Mouse (Mus musculus) T-cell, adult 2 months (primary cell): ENCODE results near the gene Rora.
A peak's percentile ranks its signal among the peaks of the same experiment; 100 is the strongest.

Experiments used
- DNase-seq: peaks from one replicate; pipeline ENCODE4 v3.0.0; 2022; ENCODE audit warnings: low spot score

Rora gene

DNA sequence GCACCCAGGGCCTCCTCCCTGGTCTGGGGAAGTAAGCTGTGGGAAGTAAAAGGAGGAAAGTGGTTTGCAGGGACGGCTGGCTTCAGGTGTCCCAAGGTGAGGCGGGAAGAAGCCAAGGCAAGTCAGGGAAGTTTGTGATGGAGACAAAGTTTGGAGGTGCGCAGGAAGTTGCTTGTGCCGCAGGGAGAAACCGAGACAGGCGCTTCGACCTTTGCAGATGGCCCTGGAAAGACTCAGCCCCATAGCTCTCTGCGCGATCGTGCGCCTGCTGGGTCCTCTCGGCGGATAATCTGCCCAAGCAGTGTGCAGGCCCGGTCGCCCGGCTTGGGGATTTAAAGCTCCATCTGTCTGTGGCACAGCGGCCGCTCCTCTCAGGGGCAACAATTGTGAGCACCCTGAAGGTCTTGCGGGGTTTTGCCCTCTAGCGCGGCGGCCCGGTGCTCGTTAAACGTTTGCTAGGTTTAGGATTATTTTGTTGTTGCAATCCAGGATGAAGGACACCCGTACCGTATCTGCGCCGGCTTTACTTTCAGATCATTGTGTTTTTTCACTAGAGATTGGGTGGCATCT is 637.4 kb downstream of the Rora start:
- peak; percentile 31 for DNase-seq

DNA sequence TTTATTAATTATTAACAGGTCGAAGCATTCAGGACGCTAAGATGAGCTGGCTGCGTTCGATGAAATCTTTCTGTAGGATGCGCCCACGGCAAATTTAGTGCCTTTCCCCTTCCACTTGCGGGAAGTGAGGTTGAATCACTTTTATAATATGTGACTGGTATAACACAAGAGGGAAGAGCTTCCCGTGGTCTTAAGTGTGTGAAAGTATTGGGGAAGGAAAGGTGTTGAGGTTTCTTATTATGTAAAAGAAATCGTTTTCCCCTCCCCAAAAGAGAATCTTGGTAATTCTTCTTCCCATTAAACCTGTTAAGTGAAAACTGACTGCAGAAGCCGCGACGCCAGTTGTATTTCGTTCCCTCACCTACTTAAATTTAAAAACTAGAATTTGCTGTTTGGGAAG is 637.9 kb downstream of the Rora start:
- no peak for DNase-seq

DNA sequence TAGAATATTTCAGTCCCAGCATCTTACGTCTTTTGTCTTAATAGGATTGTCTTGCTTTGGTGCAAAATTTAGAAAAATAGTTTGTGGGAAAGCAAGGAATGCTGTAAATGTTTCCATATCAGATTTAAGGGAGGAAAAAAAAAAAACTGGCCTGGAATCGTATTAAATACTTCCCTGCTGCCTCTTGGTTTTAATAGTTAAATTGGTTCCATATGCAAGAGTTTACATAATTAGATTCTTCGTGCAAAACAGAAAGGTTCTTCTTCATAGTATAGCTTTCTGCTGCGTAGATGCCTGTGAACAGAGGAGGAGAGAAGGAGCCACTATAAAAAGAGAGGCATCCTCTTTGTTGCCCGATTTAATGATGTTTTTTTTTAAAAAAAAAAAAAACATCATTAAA is 638.8 kb downstream of the Rora start:
- DNase-seq, result no peak

DNA sequence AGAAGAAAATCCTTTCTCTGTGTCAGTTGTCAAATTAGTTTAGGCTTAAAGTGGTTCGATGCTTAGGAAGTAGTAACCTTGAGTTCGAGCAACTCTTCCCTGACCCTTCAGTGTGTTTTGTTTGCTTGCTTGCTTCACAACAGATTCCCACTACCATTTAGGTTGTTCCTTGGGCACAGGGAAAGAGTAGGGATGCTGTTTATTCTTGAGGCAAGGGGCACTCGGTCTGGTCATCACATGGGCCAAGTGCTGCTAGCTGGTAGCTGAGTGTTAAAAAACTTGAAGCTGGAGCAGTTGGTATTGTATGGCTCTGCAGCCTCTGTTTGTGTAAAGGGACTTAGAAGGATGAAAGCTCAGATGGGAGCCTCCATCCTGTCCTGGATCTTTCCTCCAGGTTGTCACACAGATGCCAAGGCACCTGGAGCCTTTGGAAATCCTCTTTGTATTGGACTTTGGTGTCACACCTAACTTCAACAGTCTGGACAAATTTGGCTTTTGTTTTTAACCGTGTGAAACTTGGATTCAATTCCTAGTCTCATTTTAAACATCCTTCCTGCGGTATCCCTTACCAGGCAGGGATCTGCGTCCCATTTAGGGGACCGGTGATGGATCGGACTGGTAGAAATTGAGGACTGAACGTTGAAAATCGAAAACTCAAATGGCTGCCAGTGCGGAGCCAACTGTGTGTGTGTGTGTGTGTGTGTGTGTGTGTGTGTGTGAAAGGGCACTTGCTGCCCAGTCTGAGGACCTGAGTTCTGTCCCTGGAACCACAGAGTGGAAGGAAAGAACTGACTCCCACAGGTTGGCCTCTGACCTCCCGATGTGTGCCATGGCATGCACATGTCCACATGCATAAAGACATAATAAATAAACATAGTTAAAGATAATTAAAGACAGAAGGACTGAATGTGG is 639.4 kb downstream of the Rora start:
- no peak for DNase-seq

DNA sequence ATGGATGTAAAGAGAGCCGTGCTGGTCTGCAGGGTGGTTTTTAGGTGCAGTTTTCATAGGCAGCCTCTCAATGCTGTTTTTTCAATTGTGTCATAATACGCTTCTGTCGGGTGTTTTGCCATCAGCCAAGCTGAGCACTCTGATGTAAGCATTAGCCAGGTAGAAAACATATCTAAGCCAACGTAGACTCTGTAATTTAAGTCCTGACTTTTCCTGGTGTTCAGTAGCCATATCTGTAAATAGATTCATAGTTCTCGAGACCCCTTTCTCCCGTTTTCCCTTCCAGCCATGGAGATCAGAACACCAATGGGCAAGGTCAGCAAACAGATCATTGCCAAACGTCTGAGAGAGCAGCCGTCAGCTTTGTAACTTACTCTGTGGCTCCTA is 640.1 kb downstream of the Rora start:
- DNase-seq, result no peak

DNA sequence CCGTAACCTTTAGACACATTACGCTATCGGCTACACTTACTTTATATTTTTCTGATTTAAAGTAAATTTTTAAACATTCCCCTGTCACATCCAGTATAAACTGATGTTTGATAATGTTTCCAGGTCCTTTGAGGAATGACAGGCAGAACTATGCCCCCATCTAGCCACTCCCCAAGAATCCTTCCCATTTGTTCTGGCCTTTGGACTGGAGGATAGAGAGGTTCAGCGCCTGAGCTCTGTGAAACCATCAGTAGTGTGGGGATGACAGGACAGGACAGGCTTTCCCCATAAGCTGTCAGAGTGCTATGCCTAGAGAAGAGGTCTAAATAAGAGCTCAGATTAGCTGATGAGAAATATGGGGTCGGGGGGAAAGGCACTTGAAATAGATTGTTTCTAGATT is 640.8 kb downstream of the Rora start:
- no peak for DNase-seq

DNA sequence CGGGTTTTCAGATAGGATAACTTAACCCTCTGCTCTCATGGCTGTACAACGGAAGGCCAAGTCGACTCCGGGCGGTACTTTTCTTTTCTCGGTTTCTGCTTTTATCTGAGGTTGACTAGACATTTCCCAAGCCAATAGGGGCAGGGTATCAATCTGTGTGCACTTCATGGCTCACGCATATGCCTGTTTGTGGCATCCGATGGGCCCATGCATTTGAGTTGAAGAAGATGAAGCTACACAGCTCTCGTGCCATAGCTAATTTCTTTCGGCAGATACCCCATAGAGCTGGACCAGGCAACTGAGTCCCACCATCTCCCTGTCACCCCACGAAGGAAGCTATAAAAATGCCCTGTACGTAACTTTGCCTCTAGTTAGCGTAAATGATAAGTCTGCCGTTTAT is 641.3 kb downstream of the Rora start:
- DNase-seq, result no peak

DNA sequence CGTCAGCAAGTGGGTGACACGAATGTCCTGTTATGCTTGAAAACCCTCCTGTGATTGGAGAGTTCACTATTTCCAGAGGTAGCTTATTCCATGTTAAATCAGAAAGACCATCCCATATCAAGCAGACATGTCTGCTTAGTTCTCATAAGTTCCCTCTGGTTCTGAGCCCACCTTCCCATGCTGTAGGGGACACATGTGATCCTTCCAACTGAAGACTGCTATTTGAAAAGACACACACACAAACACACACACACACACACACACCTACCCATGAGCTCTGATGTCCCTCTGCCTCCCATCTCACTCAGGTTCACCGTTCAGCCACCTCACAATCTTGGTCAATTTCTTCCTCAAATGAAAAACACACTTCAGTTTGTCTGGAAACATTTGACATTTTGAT is 642.2 kb downstream of the Rora start:
- no peak for DNase-seq

DNA sequence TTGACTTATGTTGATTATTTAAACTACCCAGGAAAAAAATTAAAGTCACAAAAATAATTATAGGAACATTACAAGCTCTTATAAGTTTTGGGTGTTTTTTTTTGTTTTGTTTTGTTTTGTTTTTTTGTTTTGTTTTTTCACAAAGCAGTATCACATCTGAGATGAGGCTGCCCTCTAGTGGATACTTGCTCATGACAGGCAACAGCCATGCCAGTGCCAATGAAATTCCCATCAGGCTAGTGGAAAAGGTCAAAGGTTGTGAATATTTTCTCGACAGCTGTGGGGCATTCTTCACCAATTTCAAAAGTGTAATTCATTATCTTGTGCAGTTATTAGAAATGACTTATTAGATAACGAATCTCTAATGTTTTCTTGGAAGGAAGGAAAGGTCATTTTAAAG is 642.8 kb downstream of the Rora start:
- peak; percentile 44 for DNase-seq

DNA sequence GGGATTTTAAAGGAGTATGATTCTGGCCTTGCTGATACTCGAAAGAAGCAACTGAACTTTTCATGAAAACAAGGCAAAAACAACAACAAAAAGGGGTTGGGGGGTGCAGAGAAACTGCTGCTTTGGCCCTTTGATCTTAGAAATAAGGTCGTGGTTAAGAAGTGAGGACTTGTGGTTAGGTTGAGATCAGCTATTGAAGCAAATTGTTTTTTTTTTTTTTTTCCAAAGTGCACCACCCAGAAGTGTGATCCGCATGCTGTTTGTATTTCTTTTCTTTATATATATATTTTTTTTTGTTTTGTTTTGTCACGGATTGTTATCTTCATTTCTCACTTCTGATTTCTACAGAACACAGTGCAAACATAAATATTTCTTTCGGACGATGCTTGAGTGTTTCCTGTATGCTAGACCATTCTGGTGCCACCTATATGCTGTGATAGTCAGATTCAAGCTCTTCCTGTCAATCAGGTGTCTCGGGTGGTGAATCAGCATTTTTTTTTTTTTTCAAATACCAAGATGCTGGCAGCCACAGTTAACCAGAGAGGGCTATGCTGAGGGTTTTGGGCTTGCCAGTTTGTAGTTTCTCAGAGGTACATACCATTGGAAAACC is 644.3 kb downstream of the Rora start:
- DNase-seq, result peak; percentile 42

DNA sequence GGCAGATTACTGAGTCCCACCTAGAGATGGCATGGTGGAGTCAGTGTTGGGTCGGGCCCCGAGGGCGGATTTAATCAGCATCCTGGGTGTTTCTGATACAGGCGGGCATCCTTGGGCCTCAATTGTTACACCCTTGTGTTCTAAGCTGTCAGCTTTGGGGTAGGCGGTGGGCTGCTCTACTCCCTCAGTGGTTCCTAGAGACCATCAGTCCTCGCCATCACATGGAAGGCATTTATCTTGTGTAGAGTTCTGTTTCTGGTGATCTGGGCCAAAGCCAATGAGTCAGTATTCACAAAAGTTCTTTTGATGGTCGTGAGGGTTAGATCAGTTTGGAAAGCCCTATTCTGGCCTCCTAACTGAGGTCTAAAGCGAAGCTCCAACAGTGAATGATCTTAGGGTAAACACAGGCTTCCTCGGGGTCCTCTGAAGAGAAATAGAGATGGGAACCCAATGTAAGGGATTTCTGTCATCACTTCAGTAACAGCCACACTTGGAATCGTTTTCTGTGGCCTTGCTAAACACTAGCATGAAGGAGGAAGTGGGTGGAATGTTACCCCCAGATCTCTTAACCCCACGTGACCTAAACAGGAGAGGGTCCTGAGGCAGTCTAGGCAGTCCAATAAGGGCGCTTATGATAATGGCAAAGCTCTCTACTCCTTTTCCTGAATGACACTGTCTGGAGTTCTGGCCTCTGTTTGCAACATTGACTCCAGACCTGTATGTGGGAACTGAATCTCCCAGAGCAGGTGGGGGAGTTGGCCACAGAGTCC is 645.2 kb downstream of the Rora start:
- no peak for DNase-seq

DNA sequence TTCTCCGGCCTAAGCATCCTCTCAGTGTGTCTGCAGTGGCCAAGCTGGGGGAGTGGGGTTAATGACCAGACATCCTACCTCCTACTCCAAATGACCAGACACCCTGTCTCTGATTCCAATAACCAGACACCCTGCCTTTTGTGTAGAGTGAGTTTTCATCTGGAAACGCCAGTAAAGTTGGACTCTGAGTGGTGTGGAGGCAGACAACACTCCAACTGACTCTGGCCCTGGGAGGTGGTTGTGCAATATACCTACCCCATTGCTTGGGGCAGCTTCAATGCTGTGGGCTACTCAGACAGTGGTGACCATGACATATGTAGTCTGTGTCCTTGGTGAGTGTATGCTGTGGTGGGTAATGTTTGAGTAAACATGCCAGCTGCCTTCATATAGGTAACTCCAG is 645.9 kb downstream of the Rora start:
- no peak for DNase-seq

DNA sequence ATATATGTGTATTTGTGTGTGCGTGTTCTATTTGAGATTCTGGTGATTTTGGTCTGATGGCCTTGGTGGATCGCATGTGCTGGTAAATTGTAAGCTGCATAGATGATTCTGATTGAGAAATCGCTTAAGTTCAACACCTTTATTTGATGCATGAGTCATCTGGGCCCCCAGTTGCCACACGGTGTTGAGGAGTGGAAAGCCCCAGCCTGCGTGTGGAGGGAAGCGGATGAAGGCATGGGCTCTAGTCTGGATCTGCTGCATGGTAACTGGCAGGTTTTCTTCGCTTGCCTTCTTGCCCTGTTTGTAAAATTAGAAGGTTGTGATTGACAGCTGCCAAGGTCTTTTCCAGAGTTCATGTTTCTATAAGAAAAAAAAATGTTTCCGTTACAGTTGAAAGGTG is 646.7 kb downstream of the Rora start:
- peak; percentile 37 for DNase-seq

DNA sequence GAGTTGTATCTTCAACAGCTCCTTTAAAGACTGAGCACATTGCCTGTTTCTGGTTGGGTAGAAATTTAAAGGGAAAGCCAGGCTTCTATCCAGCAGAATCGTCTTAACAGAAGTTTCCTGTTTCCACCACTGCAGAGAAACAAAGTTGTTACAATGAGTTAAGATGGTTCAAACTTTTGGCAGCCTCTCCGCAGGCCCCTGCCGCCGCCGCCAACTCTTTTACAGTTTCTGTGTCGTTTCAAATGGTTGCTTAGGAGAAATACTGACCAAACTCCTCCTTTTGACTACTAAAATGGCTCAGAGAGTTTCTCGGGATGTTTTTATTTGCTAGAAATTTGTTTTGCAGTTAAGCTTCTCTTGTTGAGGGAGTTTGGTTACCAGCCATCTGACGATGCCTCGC is 647.9 kb downstream of the Rora start:
- DNase-seq, result no peak

DNA sequence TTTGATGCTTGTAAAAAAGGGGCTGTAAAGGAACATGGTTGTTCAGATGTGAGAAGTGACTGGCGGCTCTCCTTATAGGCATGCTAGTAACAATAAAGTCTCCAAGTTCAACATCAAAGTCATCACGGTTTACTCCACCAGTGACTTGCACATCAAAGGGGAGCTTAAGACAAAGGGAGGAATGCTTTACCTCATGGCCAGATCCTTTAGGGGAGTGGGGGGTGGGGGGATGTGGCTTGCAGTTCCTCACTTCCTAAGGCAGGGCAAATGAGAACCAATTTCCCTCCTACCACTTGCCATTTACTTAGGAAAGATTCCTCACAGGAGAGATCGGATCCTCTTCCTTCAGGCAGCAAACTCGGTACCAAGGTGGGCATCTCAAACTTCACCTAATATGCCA is 648.4 kb downstream of the Rora start:
- no peak for DNase-seq

DNA sequence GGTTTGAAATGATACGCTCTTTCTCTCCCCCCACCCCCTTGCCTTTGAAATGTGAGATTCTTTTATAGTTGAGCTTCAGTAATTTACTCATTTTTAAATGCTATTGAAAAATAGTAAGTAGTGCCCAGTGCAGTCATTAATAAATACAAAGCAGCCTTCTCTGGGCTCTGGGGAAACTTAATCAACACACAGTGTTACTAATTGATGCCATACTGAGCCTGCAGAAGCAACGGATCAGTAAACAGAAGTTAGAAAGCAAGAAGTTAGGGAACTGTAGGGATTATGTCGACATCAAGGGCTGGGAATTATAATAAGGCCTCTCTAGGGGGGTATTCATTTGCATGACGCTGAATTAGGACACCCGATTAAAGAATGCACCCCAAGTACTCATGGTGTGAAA is 649.3 kb downstream of the Rora start:
- no peak for DNase-seq

DNA sequence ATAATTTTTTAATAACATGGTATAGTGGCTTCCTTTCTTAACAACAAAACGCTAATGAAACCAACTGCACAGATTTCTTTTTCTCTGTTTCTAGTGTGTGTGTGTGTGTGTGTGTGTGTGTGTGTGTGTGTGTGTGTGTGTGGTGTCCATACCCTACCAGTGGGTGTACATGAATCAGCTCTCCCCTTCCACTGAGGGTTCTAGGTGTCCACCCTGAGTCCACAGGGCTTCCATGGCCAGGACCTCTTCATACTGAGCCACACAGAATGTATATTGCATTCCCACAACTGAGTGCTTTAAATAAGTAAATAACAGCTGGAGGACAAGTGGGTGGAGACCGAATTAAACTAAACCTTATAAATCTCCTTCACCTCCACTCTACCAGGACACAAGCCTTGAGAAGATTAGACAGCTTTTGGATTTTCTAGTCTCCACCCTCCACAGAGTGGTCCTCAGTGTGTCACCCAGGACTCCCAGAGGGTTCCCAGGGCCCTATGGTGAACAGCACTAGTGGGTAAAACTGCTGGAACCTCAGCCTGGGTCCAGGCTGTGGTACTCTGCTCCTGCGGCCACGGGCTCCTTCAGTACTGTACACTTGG is 649.9 kb downstream of the Rora start:
- DNase-seq, result no peak

DNA sequence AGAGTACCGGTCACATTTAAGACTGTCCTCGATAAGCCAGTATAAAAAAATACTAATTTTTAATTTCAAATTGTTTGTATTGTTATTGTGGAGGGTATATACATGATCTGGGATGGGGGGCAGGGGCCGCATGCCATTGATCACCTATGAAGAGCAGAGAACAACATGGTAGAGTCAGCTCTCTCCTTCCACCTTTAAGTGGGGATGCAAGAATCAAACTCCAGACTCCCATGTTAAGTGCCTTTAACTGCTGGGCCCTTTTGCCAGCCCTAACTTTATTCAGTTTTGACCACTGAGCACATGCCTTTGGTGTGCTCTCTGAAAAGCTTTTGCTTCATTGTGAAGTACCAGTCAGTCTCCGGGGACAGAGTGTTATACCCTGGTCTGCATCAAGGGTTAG is 650.4 kb downstream of the Rora start:
- DNase-seq, result no peak

DNA sequence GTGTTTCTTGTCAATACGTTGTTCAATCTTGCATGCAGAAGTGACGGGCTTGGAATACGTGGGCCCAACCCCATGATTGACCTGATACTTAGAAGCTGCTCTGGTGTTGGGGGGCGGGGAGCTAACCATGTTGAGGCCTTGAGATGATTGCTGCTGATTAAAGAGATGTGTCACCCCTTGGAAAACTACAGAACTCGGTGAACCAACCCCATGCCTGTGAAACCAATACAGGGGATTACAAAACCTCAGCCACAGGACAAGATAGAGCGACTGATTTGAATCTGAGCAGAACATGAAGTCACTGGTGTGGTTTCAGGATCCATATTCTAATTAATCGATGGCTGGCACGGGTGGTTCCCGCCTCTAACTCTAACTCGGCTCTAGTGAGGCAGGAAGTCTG is 650.9 kb downstream of the Rora start:
- DNase-seq, result peak; percentile 7

DNA sequence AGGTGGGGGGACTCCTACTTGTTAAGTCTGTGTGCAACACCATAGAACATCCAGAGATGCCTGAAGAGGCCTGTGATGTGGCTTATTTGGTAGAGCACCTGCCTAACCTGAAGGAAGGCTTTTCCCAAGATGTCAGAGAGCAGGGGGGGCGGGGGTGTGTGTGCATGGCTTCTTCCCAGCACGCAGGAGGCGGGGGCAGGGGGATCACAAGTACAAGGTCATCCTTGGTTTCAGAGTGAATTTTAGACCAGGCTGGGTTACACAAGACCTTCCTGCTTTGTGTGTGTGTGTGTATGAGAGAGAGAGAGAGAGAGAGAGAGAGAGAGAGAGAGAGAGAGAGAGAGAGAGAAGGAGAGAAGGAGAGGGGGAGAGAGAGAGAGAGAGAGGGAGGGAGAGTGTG is 651.4 kb downstream of the Rora start:
- no peak for DNase-seq

DNA sequence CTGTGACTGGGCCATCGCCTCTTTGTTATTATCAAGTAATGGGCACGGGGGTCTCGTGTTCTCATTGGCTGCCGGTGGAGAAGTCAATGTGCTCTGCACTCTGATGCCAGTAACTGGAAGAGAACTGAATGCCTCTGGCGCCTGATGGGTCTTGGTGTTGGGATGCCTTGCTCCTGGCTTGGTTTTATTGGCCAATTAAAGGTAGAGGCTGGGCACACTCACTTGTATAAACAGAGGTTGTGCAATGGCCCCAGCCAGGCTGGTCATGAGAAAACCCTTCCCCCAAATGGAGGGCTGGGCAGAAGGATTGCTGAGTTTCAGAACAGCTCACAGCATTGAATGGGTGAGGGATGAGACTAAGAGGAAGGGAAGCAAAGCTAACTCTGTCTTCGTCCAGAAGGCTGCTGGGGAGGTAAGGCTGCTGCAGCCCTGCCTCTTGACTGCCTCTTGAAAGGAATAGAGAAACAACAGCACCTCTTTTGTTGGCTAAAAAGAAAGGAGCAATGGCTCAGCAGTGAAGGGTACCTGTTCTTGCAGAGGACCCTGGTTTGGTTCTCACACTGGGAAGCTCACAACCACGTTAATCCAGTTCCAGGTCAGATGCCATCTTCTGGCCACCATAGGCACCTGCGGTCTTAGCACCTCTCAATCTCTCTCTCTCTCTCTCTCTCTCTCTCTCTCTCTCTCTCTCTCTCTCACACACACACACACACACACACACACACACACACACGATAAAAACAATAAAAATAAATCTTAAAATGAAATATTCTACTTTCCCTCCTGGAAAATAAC is 653.3 kb downstream of the Rora start:
- DNase-seq, result peak; percentile 22
